Mouse (Mus musculus) intestine, embryonic 14.5 days (tissue): ENCODE data around the gene Dynll1. TPM values are rescaled to one million over a fixed set of nuclear protein-coding genes. Genes with fewer than 3 reads are reported as not detected.
"Not testable (repeated sequence)": the region's sequence is repeated elsewhere in the genome, so short reads cannot be mapped to it uniquely, and the experiment has no call there.

Experiments
- ATAC-seq: fragments of 200-750 bp; cut with Nextera tagmentation; replicated peaks from 2 replicates; pipeline ENCODE4 v1.8.0; 2017; ENCODE audit warnings: low read depth, moderate number of reproducible peaks, moderate TSS enrichment, moderate library complexity; ENCODE audit not compliant: low FRiP score, low TSS enrichment
- DNase-seq: peaks from one replicate; pipeline ENCODE4 v3.0.0-alpha.2; 2018; ENCODE audit warnings: low spot score
- H3K27ac ChIP-seq: fragments of 300-500 bp; sonication (generic); 2 replicates; pipeline ENCODE4 v1.5.1; 2014; ENCODE audit warnings: low read depth, mild to moderate bottlenecking, control low read depth
- H3K27me3 ChIP-seq: fragments of 300-500 bp; sonication (generic); replicated peaks from 2 replicates; pipeline ENCODE4 v1.6.1; 2014; ENCODE audit warnings: low read length, control low read depth; ENCODE audit not compliant: control insufficient read depth, insufficient read depth
- H3K36me3 ChIP-seq: fragments of 300-500 bp; sonication (generic); 2 replicates; pipeline ENCODE4 v1.6.1; 2014; ENCODE audit warnings: low read length, control low read depth; ENCODE audit not compliant: control insufficient read depth, insufficient read depth
- H3K4me1 ChIP-seq: fragments of 300-500 bp; sonication (generic); replicated peaks from 2 replicates; pipeline ENCODE4 v1.6.1; 2014; ENCODE audit warnings: low read length, control low read depth, mixed read lengths; ENCODE audit not compliant: control insufficient read depth, insufficient read depth
- H3K4me2 ChIP-seq: fragments of 300-500 bp; sonication (generic); 2 replicates; pipeline ENCODE4 v1.6.1; 2014; ENCODE audit warnings: low read length
- H3K4me3 ChIP-seq: fragments of 300-500 bp; sonication (generic); 2 replicates; pipeline ENCODE4 v1.5.1; 2014; ENCODE audit warnings: low read depth, low read length, control low read depth, mixed read lengths
- H3K9ac ChIP-seq: fragments of 300-500 bp; sonication (generic); 2 replicates; pipeline ENCODE4 v1.6.1; 2014; ENCODE audit warnings: mild to moderate bottlenecking, low read length
- H3K9me3 ChIP-seq: fragments of 300-500 bp; sonication (generic); 2 replicates; pipeline ENCODE4 v1.6.1; 2016; ENCODE audit warnings: low read length, control low read depth; ENCODE audit not compliant: control insufficient read depth
- WGBS: fragments of 180-500 bp; shearing (Covaris S2); extraction: QIAGEN DNeasy Blood & Tissue Kit; methylation state at CpG from one replicate; pipeline ENCODE4 v1.1.7; 2014; 5-methylcytosine and 5-hydroxymethylcytosine counted together
- polyA plus RNA-seq: library from polyadenylated mRNA; unstranded; fragments of >200 nt; fragmentation: Nextera tagmentation; extraction: Ambion mirVana; gene quantifications from 2 replicates; pipeline ENCODE4 v1.2.1, GENCODE M21; 2014

Dynll1 gene
- polyA plus RNA-seq, 1 experiment from 2014 or later, result 1,605 TPM

DNA sequence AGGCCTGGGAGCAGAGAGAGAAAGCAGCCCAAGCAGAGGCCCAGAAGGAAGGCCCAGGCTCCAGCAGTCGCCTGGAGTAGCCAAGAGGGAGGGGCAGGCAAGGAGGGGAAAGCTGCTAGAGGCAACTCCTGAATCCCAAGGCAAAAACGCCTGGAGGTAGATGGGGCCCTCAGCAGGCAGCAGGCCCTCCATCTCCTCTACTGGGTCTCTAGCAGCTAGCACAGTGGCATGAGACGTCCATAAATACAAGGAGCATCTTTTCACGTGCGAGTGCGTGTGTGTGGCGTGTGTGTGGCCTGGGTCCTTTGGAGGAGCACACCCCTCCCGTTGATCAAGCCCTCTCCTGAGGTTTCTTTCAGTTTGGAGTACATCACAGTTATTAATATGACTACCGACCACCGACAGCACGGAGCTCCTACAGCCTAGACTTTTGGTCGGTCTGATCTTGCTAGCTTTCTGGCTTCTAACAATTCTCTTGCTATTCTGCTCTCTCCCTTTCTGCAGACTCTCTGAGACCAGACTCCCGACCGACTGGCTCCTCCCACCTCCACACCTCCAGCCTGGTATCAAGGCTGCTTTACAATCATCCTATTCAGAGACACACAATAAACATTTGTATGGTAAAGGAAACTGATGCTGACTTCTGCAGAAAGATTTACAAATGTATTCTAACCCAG is 16.3 kb upstream of the Dynll1 start:
- ATAC-seq (no peak), DNase-seq (peak; percentile 69)
- Histone ChIP-seq H3K27me3 (no peaks in the 10 kb centered on the region), H3K36me3 (no peaks in the 10 kb centered on the region), H3K9ac (peak overlapping the region; percentile 27; the same call in 1 of the 2 replicates), H3K27ac (peak overlapping the region; percentile 92), H3K4me2 (peak overlapping the region; percentile 3), H3K9me3 (no peaks in the 10 kb centered on the region), H3K4me3 (no peak overlapping the region), H3K4me1 (peaks cover 35% of the 10 kb centered on the region)
- 9% methylated on average over 14 of the region's 14 CpGs for WGBS

DNA sequence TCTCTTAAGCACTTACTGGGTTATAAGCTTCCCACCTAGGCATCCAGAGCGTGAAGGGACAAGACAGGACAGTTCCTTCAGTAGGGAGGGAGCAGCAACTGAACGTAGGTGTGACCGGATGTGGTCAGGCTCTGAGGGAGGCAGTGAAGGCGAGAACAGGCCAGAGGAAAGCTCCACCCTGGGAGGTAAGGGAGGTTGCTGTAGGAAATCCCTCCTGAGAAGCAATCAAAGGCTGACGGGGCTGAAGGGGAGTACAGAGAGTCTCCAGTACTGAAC is 12.8 kb upstream of the Dynll1 start:
- 44% methylated on average over 5 of the region's 5 CpGs for WGBS
- DNase-seq, result no peak
- H3K9ac ChIP-seq, result no peak overlapping the region
- no peaks in the 10 kb centered on the region for H3K27me3 ChIP-seq
- no peaks in the 10 kb centered on the region for H3K36me3 ChIP-seq
- ATAC-seq, result no peak
- no peak overlapping the region for H3K27ac ChIP-seq
- H3K4me1 ChIP-seq, result peaks cover 27% of the 10 kb centered on the region
- H3K9me3 ChIP-seq, result no peaks in the 10 kb centered on the region
- no peak overlapping the region for H3K4me2 ChIP-seq
- H3K4me3 ChIP-seq, result no peak overlapping the region

DNA sequence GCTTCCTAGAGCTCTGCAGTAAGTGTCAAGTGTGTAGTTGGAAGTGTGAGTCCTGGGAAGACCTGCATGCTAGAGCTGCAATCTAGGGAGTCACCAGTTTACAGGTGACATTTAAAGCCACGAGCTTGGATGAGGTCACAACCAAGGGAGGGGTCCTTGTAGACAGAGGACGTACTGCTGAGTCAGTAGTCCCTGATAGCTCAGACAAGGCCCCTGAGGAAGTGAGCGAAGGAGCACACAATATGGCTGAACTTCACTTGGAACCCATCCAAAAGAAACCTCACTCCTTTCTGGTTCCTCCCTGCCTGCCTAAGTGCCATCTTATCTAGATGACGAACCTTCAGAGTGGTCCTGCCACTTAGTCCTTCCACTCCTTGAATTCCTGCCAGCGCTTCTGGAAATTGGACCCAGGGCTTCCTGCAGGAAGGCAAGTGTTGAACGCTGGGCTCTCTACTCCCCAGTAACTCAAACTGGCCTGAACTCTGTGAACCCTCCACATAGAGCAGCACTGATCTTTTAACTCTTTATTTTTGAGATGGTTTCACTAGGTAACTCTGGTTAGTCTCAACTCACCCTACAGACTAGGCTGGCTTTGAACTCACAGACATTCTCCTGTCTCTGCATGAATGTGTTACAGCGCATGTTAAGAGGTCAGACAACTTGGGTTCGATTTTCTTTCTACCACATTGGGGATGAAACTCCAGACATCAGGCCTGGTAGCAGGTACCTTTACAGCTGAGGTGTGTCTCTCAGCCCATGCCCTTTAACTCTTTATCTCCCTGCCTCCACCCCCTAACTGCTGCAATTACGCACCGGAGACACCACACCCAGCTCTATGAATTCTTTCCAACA is 12.2 kb upstream of the Dynll1 start:
- no peaks in the 10 kb centered on the region for H3K36me3 ChIP-seq
- H3K27me3 ChIP-seq, result no peaks in the 10 kb centered on the region
- ATAC-seq, result no peak
- H3K9me3 ChIP-seq, result no peaks in the 10 kb centered on the region
- no peak overlapping the region for H3K9ac ChIP-seq
- DNase-seq, result no peak
- no peak overlapping the region for H3K27ac ChIP-seq
- no peak overlapping the region for H3K4me2 ChIP-seq
- H3K4me3 ChIP-seq, result no peak overlapping the region
- 51% methylated on average over 10 of the region's 10 CpGs for WGBS
- peaks cover 22% of the 10 kb centered on the region for H3K4me1 ChIP-seq

DNA sequence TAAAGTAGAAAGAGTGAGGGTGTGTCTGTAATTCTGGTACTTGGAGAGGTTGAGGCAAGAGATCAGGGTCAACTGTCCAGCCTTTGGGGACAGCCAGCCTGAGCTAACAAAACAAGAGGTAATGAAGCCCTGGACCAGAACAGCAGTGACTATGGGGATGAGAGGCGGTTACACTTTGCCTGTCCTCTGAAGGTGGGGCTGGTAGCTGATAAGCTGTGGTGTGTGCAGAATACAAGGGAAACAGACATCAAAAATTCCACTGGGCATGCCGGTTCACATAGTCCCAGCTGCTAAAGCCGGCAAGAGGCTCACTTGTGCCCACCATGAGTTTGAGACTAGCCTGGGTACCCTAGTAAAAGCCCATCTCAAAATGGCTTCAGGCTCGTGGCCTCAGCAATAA is 11.6 kb upstream of the Dynll1 start:
- no peak for ATAC-seq
- no peak overlapping the region for H3K27ac ChIP-seq

DNA sequence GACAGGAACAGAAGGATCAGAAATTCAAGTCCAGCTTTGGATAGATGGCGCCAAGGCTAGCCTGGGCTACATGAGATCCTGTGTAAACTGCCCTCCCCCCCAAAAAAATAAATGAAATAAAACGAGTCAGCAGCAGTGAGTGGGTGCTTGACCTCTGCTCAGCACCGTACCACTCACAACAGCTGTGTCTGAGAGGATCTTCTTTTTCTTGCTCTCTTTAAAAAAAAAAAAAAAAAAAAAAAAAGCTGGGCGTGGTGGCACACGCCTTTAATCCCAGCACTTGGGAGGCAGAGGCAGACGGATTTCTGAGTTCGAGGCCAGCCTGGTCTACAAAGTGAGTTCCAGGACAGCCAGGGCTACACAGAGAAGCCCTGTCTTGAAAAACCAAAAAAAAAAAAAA is 1.4 kb upstream of the Dynll1 start:
- H3K9ac ChIP-seq, DNase-seq, H3K27ac ChIP-seq, H3K27me3 ChIP-seq, H3K4me3 ChIP-seq, ATAC-seq, H3K9me3 ChIP-seq, H3K4me2 ChIP-seq: not testable (repeated sequence)
- 73% methylated on average over 4 of the region's 7 CpGs for WGBS
- H3K36me3 ChIP-seq, result peaks cover 22% of the 10 kb centered on the region
- peaks cover 22% of the 10 kb centered on the region for H3K4me1 ChIP-seq

More for the DNA sequence above, 11.6 kb upstream of the Dynll1 start:
- Histone ChIP-seq H3K4me1 (peaks cover 15% of the 10 kb centered on the region), H3K9ac (no peak overlapping the region), H3K4me3 (no peak overlapping the region), H3K4me2 (no peak overlapping the region), H3K36me3 (no peaks in the 10 kb centered on the region), H3K9me3 (no peaks in the 10 kb centered on the region), H3K27me3 (no peaks in the 10 kb centered on the region)
- WGBS, result 74% methylated on average over 4 of the region's 4 CpGs
- no peak for DNase-seq

DNA sequence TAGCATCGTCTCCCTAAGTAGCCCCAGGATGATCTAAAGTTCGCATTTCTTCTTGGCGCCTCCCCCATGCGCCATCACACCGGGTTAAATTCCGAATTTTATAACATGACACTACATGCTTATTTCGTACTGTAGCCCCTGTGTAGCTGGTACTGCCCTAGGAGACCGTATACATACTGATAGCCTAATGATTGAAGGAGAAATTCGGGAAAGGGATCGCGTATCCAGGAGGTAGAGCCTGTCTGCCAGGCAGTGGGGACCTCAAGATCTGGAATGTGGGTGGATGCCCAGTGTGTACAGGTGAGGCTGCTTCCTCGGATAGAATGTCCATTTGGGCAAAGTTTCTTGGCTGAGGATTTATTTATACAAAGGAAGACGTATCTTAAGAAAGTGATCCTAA is 816 bp upstream of the Dynll1 start:
- Histone ChIP-seq H3K27ac (peak overlapping the region; percentile 49; the same call in 1 of the 2 replicates), H3K9ac (peak overlapping the region; percentile 42), H3K4me1 (peaks cover 22% of the 10 kb centered on the region), H3K27me3 (no peaks in the 10 kb centered on the region), H3K36me3 (peaks cover 27% of the 10 kb centered on the region), H3K4me3 (peak overlapping the region; percentile 92), H3K9me3 (no peaks in the 10 kb centered on the region), H3K4me2 (peak overlapping the region; percentile 66)
- no peak for ATAC-seq
- WGBS, result 19% methylated on average over 13 of the region's 13 CpGs
- DNase-seq, result no peak

DNA sequence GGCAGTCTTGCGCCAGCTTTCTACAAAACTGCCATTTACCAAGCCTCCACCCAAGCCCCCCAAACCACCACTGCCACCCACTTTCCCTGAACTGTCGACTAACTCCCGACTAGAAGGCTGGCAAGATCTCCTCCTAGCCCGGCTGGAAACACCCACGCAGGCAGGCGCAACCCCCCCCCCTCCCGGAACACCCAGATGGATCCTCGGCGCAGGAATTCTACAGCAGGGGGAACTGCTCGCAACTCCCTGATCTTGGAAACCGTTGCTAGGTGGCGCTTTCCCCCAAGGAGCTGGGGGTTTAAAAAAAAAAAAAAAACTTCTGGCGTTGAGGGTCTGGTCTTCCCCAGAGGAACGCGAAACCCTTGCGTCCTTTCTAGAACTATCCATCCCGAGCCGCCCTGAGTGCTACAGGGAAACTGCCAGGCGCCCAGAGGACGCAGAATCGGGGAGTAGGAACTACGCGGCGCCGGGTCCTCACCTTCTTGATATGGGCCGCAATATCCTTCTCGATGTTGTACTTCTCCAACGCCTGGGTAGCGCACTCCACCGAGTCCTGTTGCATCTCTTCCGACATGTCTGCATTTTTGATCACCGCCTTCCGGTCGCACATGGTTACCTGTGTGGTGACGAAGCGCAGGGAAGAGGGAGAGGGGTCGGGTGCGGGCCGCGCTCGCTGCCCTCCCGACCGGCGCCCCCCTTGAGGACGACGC is 609 bp downstream of the Dynll1 start:
- peak overlapping the region; percentile 92 for H3K4me3 ChIP-seq
- H3K9me3 ChIP-seq, result no peaks in the 10 kb centered on the region
- 1% methylated on average over 46 of the region's 46 CpGs for WGBS
- peak overlapping the region; percentile 81 for H3K9ac ChIP-seq
- no peaks in the 10 kb centered on the region for H3K27me3 ChIP-seq
- ATAC-seq, result peak; percentile 0
- peaks cover 41% of the 10 kb centered on the region for H3K36me3 ChIP-seq
- H3K27ac ChIP-seq, result peak overlapping the region; percentile 88
- H3K4me1 ChIP-seq, result peaks cover 22% of the 10 kb centered on the region
- DNase-seq, result peak; percentile 89
- peak overlapping the region; percentile 69 for H3K4me2 ChIP-seq

DNA sequence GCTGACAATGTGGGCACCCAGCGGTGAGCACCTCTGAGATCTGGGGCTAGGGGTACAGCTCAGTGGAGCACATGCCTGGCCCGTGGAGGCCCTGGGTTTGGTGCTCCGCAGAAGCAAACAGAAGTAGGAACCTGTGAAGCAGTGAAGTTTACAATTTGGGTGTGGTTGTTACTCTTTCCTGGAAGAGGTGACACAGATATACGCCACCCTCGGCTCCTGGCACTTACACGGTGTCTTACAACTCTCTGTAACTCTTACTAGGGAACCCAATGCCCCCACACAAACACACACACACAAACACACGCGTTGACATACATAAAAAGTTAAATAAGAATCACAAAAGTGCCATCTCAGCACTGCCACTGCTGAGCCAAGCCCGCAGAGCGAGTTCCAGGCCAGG is 4.5 kb downstream of the Dynll1 start:
- Histone ChIP-seq H3K4me2 (no peak overlapping the region), H3K27ac (no peak overlapping the region), H3K27me3 (no peaks in the 10 kb centered on the region), H3K36me3 (peaks cover 51% of the 10 kb centered on the region), H3K4me3 (no peak overlapping the region), H3K9me3 (no peaks in the 10 kb centered on the region), H3K9ac (no peak overlapping the region), H3K4me1 (peaks cover 16% of the 10 kb centered on the region)
- DNase-seq (no peak), ATAC-seq (no peak)
- 71% methylated on average over 10 of the region's 10 CpGs for WGBS
